Mouse (Mus musculus) adrenal gland, postnatal 25 days (tissue): ENCODE results near the gene Slfn9. TPM values are rescaled to one million over a fixed set of nuclear protein-coding genes. Genes with fewer than 3 reads are reported as not detected.
"Not testable (repeated sequence)": the region's sequence is repeated elsewhere in the genome, so short reads cannot be mapped to it uniquely, and the experiment has no call there.

Source experiments
- DNase-seq: peaks from one replicate; pipeline ENCODE4 v3.0.0; 2021; ENCODE audit warnings: mixed read lengths
- long read RNA-seq: library from polyadenylated mRNA; stranded (forward); transcript quantifications from one replicate; pipeline ENCODE4 v2.0.0, GENCODE M21; 2021
- total RNA-seq: library from RNA; stranded (reverse); gene quantifications from 2 replicates; pipeline ENCODE4 v1.2.3, GENCODE M21; 2021

Slfn9 gene
- 16.6 and 19.7 TPM in 2 replicates for total RNA-seq
- long read RNA-seq, partial matches to known transcripts, result 1 of 4 reads
- long read RNA-seq, other reads (novel, unspliced or antisense), result 2 of 4 reads

DNA sequence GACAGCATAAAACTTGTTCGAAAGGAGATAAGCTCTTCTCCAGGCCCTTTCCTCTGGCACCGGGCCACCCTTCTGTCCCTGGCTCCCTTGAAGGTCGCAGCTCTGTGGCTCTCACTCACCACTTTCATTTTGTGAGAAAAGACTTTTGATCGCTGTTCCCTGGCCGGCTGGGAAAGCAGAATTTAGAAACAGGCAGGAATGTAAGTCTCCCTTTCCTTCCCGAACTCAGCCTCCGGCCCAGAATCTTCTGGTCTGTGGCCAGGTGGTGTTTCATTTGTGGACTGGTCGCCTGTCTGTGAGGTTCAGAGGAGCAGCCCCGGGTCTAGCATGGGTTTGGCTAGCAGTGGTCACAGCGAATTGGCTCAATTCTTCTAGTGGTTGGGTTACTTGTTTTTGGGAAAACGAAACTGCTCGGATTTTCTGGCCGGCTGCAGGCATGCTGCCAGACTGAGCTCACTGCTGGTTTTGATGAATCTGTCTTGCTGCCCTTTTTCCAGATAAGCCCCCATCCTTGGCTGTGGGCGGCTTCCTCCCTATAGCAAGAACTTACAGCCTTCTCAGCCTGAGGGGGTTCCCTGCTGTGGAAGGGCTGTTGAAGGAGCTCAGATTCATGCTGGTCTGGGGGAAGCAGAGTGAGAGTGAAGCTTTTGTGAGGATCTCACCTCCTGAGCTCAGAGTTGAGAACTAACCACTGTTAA is at the start of gene Slfn9:
Gene Slfn9, minus strand, starts transcription at position 362 of the 698 bp plus-strand sequence.
- DNase-seq, result peak; percentile 84

DNA sequence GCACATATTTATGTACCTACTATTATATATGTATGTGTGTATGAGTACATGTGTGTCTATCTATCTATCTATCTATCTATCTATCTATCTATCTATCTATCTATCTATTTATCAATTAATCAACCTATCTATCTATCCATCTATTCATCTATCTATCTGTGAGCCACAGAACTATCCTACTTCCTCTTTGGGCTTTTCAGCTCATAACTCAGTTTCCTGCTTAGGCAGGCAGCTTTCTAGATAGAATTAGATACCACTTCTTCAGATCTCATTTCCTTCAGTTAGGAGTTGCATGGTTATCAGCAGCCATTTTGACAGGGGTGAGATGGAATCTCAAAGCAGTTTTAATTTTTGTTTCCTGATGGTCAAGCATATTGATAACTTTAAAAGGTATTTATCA is 49.4 kb upstream of the Slfn9 start:
- DNase-seq, result no peak

DNA sequence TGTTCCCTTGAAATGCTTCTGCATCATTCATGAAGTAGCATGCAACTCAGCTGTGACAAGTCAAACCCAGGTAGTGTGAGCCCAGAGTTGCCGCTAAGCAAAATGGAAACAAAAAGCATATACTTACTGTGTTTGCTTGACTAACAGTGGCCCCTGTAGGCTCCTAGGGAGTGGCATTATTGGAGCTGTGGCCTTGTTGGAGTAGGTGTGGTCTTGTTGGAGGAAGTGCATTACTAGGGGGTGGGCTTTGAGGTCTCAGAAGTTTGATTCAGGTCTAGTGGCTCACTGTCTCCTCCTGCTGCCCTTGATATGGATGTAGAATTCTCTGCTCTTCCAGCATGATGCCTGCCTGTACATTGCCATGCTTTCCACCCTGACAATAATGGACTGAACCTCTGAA is 48.7 kb upstream of the Slfn9 start:
- DNase-seq, result no peak

DNA sequence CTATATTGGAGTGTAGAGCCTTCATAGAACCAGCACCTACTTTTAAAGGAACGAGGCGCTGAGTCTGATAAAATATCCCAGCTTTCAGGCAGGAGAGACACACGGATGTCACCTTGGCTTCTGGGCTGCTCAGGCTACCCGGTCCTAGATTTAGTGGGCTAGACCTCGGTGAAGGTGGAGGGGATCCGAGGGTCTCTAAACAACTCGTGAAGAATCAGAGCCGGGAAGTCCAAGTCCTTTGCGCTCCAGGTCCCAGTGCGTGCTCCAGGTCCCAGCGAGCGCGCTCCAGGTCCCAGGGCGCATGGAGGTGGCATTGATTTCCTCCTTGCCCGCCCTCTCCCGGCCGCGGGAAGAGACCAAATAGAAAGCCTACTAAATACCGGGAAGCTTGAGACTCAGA is 48.2 kb upstream of the Slfn9 start:
- DNase-seq, result peak; percentile 42

- DNase-seq, result no peak
Observed at GRCm38 (mm10) chr11:83039156-83039555, 47.5 kb upstream of the Slfn9 start.

- DNase-seq, result not testable (repeated sequence)
Observed at GRCm38 (mm10) chr11:83038686-83039085, 47.1 kb upstream of the Slfn9 start.

DNA sequence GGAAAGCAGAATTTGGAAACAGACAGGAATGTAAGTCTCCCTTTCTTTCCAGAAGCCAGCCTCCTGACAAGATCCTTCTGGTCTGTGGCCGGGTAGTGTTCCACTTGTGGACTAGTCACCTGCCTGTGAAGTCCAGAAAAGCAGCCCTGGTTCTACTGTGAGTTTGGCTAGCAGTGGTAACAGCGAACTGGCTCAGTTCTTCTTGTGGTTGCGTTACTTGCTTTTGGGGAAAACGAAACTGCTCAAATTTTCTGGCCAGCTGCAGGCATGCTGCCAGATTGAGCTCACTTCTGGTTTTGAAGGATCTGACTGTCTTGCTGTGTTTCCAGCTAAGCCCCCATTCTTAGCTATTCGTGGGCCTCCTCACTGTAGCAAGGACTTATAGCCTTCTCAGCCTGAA is 29.0 kb upstream of the Slfn9 start, which contains the start of gene Slfn8:
Gene Slfn8, minus strand, starts transcription at position 190 of the 400 bp plus-strand sequence.
- DNase-seq, result peak; percentile 45

DNA sequence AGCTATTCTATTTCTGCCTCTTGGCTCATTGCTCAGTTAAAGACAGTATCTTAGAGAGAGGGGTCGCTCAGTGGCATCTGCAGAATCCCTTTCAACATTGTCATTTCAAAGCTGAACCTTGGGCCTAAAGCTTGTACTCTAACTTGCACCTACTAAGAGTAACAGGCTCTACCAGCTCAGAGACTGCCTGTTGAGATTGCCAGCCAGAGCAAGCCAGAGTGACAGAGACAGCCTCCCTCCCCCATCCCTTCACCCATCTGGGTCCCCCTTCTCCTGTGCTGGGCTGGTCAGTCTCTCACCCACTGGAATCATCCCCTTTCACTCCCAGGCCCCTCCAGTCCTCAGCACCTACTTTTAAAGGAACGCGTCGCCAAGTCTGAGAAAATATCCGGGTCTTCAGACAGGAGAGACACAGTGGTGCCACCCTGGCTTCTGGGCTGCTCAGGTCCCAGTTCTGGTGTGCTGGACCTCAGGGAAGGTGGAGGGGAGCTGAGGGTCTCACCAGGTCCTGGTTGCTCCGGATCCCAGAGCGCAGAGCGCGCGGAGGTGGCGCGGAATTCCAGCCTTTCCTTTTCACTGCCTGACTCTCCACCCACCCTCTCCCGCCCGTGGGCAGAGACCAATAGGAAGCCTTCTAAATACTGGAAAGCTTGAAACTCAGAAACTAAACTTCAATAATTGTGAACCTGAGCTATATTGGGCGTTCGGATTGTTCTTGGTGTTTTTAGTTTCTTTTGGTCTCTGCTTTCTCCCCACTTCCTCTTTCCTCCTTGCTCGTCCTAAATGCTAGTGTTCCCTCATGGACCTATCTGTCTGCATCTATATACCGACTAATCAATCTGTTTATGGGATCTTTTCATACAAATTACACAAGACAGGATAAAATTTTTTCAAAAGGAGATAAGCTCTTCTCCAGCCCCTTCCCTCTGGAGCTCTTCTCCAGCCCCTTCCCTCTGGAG is 28.2 kb upstream of the Slfn9 start:
- not testable (repeated sequence) for DNase-seq

DNA sequence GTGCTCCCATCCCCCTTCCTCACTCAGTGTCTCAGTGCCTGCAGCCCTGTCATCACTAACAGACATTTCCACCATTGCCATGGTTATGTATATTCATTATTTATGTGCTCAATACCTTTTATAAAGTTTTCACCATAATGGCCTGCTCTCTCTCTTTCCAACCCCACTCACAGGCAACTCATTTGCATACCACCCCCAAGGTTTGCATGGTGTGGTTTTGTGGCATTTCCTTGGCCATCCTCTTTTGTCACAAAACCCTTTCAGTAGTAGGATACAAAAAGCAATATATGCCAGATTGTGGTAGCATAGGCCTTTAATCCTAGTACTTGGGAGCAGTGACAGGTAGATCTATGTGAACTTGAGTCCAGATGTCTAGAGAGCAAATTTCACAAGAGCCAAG is 24.5 kb upstream of the Slfn9 start:
- DNase-seq, result no peak

DNA sequence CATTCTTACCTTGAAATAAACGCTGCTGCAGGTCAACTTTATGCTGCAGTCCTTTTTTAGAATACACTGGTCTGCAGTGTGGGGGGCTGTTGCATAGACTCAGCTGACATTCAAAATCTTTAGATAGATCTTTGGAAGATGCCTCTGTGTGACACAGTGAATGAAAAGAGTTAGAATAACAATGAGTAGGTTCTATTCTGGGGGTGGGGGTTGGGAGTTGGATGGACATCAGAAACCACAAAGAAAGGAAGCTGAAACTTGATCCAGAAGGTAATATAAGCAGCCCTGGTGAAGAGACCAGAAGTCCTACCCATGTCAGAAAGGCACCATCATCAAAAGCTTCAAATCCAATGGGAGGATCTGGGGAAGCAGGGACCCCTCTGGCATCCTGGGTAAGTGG is 21.7 kb upstream of the Slfn9 start:
- no peak for DNase-seq

GRCm38 (mm10) chr11:82990612-82991385 is 831 bp downstream of the Slfn9 start:
- peak; percentile 54 for DNase-seq

DNA sequence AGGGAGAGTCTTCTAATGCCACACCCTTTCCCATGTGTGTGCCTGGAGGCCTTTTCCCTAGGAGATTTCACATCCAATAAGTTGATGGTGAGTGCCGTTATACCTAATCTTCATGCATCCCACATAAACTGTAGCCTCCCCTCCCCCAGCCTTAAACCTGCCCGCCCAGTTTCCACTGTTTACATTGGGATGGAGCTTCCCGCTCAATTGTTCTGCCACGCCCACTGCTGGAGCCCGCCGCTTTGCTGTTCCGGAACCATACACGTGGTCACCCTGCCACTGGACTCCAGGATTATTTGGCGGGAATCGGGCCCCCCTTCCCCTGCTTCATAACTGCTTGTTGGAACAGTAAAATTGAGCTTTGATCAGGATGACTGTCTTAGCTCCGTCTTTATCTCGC is 2.3 kb downstream of the Slfn9 start:
- no peak for DNase-seq

- DNase-seq, result no peak
Observed at GRCm38 (mm10) chr11:82987621-82988020, 4.0 kb downstream of the Slfn9 start.

- no peak for DNase-seq
Observed at GRCm38 (mm10) chr11:82983193-82983592, 8.4 kb downstream of the Slfn9 start.

- not testable (repeated sequence) for DNase-seq
Observed at GRCm38 (mm10) chr11:82982409-82982808, 9.2 kb downstream of the Slfn9 start.

GRCm38 (mm10) chr11:82973916-82974315 is 17.7 kb downstream of the Slfn9 start:
- no peak for DNase-seq

GRCm38 (mm10) chr11:82971590-82971974 is 20.0 kb downstream of the Slfn9 start:
- DNase-seq, result no peak

DNA sequence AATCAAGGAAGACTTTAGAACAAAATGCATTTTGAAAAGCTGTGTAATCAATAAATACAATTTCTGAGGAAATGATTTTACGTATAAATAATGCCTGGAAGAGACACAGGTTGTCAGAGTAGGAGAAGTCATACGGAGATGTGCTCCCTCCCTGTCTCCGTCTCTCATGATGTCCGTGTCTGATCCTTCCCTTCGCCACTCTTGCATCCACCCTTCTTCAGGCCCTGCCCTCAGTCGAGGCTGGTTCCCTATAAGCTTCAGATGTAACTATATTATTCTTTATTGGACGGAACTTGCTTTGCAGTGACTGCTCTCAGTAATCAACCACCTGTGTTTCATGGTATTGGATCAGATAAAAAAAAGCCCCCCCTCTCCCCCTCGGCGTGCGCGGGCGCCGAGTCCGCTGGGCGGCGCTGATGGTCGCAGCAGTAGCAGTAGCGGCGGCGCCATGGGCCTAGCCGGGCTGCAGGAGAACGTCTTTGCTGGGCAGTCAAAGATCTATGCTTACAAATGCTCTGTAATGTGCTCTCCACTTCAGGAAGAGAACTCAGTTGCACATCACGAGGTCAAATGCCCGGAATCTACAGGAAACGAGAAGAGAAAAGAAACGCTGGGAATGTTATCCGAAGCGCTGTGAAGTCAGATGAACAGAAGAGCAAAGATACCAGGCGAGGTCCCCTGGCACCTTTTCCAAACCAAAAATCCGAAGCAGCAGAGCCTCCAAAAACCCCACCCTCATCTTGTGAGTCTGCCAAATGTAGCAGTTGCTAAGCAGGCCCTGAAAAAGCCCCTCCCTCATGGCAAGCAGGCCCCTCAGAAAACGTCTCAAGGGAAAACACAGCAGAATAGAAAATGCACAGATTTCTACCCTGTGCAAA is 20.7 kb downstream of the Slfn9 start:
- DNase-seq, result peak; percentile 62

GRCm38 (mm10) chr11:82962215-82962614 is 29.4 kb downstream of the Slfn9 start:
- DNase-seq, result no peak

- no peak for DNase-seq
Observed at GRCm38 (mm10) chr11:82961743-82962142, 29.9 kb downstream of the Slfn9 start.

GRCm38 (mm10) chr11:82959613-82960012 is 32.0 kb downstream of the Slfn9 start:
- no peak for DNase-seq
